Mouse (Mus musculus): ENCODE data around the gene Gm37419. TPM values are rescaled to one million over a fixed set of nuclear protein-coding genes. Genes with fewer than 3 reads are reported as not detected.

Gene Gm37419
- total RNA-seq, 1 experiment from 2014 or later: not detected

- no peak for DNase-seq
Measured at GRCm38 (mm10) chr16:23996342-23996741, 8.1 kb downstream of the Gm37419 start.

GRCm38 (mm10) chr16:23997228-23997627, 8.9 kb downstream of the Gm37419 start:
- no peak for DNase-seq

DNA sequence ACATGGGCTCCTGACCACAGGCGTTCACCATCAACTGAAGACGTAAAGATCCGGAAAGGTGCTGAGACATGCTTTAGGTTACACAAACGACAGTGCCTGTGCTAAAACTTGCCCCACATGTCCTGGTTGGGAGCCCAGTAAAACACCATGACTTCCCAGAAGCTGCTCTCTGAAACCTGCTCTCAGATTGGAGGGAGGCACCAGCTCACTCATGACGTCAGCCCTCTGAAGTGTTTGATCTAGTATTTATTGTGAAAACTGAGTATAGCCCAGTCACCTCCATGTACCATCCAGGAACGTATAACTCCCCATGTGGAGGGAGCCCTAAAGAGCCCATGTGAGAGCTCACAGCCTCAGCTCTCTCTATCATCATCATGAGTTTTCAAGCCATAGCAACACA, 9.6 kb downstream of the Gm37419 start:
- no peak for DNase-seq

DNA sequence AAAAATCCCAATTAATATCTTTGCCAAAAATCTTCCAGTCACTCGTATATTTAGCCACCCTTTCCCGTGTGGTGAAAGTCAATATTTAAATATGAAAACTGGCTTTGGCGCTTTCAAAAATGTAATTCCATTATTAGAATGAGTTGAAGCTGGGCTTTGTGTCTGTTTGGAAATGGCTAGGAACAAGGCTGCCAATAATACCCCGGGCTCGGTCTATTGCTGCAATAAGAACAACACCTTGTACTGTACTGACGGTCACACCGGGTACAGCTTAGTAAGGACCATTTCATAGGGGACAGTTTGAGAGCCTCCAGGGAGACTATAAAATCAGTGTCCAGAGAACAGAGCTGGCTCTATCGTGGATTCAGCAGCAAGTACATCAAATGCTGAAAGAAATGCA, 17.6 kb downstream of the Gm37419 start:
- DNase-seq: no peak

GRCm38 (mm10) chr16:24009891-24010290, 21.6 kb downstream of the Gm37419 start:
- DNase-seq: no peak

DNA sequence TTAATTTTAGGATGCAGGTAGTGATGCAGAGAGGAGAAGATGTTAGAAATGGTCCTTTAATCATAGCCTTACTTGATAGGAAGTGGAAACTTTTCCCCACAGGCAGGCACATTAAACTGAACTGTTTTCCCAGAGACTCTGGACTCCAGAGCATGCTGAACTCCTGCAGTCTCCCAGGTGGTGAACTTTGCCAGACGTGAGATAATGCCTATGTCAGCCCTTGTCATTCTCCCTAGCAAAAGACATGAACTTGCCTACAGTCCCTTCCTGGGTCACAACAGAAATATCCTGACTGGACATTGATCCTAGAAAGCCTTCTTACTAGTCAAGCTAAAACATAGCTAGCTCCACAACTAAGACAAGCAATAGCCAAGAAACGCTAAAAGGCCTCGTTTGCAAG, 23.0 kb downstream of the Gm37419 start:
- no peak for DNase-seq

DNA sequence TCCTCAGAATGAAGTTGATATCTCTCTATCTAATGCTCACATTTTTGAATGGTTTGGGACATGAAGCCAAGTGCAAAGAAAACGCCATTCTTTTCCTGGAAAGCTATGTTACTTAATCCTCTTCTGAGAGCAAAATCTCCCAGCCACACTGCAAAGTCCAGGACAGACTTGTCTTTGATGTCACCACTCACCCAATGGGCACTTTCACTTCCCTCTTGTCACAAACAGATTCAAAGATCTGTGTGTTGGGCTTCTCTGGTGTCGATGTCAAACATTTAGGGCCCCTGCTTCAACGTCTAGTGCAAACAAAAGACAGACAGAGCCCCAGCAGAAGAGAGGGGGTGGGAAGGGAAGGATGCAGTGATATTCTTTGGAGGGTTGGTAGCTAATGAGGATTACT, 23.8 kb downstream of the Gm37419 start:
- no peak for DNase-seq

- no peak for DNase-seq
Measured at GRCm38 (mm10) chr16:24014378-24014777, 26.1 kb downstream of the Gm37419 start.

- no peak for DNase-seq
Measured at GRCm38 (mm10) chr16:24016273-24016672, 28.0 kb downstream of the Gm37419 start.

GRCm38 (mm10) chr16:24016742-24017141, 28.5 kb downstream of the Gm37419 start:
- no peak for DNase-seq

GRCm38 (mm10) chr16:24021722-24022121, 33.4 kb downstream of the Gm37419 start:
- DNase-seq: no peak

GRCm38 (mm10) chr16:24022605-24023004, 34.3 kb downstream of the Gm37419 start:
- DNase-seq: no peak

DNA sequence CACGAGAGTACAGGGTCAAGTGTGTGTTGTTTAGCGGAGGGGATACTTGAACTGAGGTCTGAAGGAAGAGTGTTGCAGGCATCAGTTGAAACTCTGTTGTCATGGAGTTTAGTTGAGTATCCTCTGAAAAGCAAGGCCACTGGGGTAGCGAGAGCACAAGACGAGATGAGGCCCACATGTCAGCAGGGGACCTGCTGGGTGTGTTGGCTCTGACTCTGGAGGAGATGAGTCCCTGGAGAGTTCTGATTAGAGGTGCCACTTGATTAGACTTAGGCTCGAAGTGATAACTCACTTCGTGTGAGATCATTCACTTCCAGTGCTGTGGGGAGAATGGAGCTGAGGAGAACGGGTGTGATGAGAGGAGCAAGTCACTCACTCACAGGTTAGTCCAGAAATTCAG, 37.2 kb downstream of the Gm37419 start:
- no peak for DNase-seq

DNA sequence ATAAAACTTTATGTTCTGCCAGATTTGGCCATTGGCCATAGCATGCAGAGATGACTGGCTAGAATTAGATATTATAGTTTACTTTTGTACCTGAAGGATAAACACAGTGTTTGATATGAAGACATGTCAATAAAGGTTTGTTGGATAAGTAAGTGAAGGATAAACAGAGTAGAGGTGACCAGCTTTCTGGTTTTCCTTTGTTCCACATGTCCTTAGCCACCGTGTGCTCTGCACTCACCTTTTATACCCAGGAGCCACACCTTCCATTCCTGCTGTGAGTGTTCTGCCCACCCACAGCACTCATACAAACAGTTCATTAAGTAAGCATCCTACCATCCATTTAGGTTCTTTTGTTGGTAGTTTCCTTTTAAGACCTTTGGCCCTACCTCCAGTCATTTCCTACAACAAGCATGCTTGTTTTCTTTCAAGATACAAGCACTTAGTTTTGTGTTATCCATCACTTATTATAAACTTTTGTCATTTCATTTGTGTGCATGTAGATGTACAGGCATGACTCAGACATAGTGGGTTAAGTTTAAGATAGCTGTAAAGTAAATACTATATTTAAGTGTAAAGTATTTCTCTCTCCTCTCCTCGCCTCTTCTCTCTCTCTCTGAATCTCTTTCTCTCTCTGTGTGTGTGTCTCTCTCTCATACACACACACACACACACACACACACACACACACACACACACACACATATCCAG, 41.8 kb downstream of the Gm37419 start:
- DNase-seq: no peak

GRCm38 (mm10) chr16:24033259-24033658, 45.0 kb downstream of the Gm37419 start:
- DNase-seq: no peak

GRCm38 (mm10) chr16:24034450-24034849, 46.2 kb downstream of the Gm37419 start:
- no peak for DNase-seq

DNA sequence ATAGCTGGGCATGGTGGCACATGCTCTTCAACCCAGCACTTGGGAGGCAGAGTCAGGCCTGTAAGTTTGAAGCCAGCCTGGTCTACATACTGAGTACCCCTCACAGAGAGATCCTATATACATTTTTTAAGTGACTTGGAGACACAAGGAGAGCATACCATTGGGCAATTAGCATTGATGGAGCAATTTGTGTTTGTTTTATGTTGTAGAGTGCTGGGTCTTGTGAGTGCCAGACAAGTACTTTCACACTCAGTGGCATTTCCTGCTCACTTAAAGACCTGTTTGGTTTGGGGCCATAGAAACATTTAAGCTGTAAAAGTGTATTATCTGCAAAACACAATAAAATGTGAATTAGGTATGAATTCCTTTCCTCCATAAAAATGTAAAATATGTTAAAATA, 47.5 kb downstream of the Gm37419 start:
- no peak for DNase-seq

DNA sequence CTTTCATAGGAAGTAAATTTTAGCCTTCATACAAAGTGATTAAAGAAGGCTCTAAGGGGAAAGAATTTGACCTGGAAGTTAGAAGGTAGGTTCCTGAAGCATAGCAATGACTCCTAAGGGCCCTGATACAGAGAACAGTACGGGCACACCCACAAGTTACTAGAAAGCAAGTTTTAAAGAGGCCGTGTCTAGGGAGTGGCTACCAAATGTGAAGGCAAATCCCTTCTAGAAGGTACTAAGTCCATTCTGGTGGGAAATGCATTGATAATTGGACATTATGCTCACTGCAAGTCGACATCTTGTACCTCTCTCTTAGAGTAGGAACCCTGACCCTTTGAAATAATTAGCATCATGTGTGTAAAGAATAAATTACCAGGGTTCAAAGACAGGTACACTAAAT, 48.1 kb downstream of the Gm37419 start:
- DNase-seq: no peak

Other genes starting within 250 kb of the Gm37419 start
- not detected in 2 replicates for gene Sst, start 97.5 kb upstream of the Gm37419 start, total RNA-seq (2021)
- not detected in 2 replicates for gene Rtp2, start 56.1 kb upstream of the Gm37419 start, total RNA-seq (2021)
- 48.4 and 72.0 TPM in 2 replicates for gene Bcl6, start 370 bp downstream of the Gm37419 start, total RNA-seq (2021)